Mouse (Mus musculus) liver, embryonic 11.5 days (tissue): ENCODE measurements around the gene Ankdd1b. TPM values are rescaled to one million over a fixed set of nuclear protein-coding genes. Genes with fewer than 3 reads are reported as not detected.

Experiments used
- ATAC-seq: fragments of 200-750 bp; cut with Nextera tagmentation; replicated peaks from 2 replicates; pipeline ENCODE4 v1.8.0; 2017; ENCODE audit warnings: moderate number of reproducible peaks, mild to moderate bottlenecking, moderate TSS enrichment, moderate library complexity; ENCODE audit not compliant: low FRiP score
- DNase-seq: peaks from one replicate; pipeline ENCODE4 v3.0.0-alpha.2; 2017; ENCODE audit warnings: low spot score
- H3K27ac ChIP-seq: fragments of 300-500 bp; sonication (generic); 2 replicates; pipeline ENCODE4 v1.5.1; 2014; ENCODE audit warnings: mild to moderate bottlenecking, low read depth, low read length, control low read depth
- H3K27me3 ChIP-seq: fragments of 300-500 bp; sonication (generic); replicated peaks from 2 replicates; pipeline ENCODE4 v1.6.1; 2014; ENCODE audit warnings: low read length, mixed read lengths; ENCODE audit not compliant: control insufficient read depth, insufficient read depth
- H3K36me3 ChIP-seq: fragments of 300-500 bp; sonication (generic); 2 replicates; pipeline ENCODE4 v1.6.1; 2014; ENCODE audit warnings: mild to moderate bottlenecking, low read length, moderate library complexity, mixed read lengths; ENCODE audit not compliant: control insufficient read depth, insufficient read depth
- H3K4me1 ChIP-seq: fragments of 300-500 bp; sonication (generic); replicated peaks from 2 replicates; pipeline ENCODE4 v1.6.1; 2014; ENCODE audit warnings: low read length, mixed read lengths; ENCODE audit not compliant: control insufficient read depth, insufficient read depth
- H3K4me2 ChIP-seq: fragments of 300-500 bp; sonication (generic); 2 replicates; pipeline ENCODE4 v1.6.1; 2014; ENCODE audit warnings: mild to moderate bottlenecking, control low read depth, moderate library complexity
- H3K4me3 ChIP-seq: fragments of 300-500 bp; sonication (generic); 2 replicates; pipeline ENCODE4 v1.5.1; 2014; ENCODE audit warnings: low read depth, low read length, control low read depth
- H3K9ac ChIP-seq: fragments of 300-500 bp; sonication (generic); 2 replicates; pipeline ENCODE4 v1.6.1; 2014; ENCODE audit warnings: low read depth, low read length, control low read depth
- H3K9me3 ChIP-seq: fragments of 300-500 bp; sonication (generic); 2 replicates; pipeline ENCODE4 v1.6.1; 2016; ENCODE audit warnings: low read length, inconsistent platforms, mixed read lengths; ENCODE audit not compliant: control insufficient read depth
- WGBS: fragments of 180-500 bp; shearing (Covaris S2); extraction: QIAGEN DNeasy Blood & Tissue Kit; methylation state at CpG from one replicate; pipeline ENCODE4 v1.1.7; 2014; 5-methylcytosine and 5-hydroxymethylcytosine counted together
- polyA plus RNA-seq: library from polyadenylated mRNA; unstranded; fragments of >200 nt; fragmentation: Nextera tagmentation; extraction: Ambion mirVana; gene quantifications from 2 replicates; pipeline ENCODE4 v1.2.1, GENCODE M21; 2014

Gene Ankdd1b
- polyA plus RNA-seq, 1 experiment from 2014 or later: 0.11 TPM

DNA sequence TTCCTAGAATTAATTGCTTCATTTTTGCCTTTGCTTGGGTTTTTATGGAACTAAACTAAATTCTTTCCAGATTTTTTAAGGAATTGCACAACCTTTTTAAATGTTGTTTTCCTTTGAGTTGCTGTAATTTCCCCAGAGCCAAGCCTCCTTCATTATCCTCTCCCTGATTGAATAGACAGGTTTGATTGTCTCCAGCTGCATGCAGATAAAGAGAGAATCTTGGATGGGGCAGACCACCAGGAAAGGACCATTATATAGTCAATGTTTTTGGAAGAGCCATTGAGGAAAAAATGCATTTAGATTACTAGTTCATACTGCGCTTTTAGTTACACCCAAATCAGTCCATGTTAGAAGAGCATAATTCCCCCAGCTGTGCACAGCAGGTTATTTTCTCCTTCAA, 62.2 kb downstream of the Ankdd1b start:
- no peak for ATAC-seq
- WGBS: 91% methylated on average over 1 of the region's 1 CpGs

DNA sequence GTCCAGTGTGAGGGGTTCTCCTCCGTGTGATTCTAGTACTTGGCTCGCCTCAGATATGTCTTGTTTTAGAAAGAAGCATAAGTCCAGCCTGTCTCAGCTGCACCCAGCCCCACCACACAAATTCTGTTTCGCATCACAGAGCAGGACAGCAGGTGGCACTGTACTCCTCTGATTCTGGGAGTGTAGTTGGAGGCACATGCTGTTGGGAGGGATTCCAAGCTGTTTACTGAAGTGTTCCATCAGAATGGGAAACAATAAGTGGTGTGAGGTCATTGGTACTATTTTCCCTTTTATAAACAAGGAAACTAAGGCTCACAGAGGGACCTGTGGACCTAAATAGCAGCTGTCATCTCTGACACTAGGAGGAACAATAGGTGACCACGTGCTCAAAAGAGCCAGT, 64.0 kb downstream of the Ankdd1b start:
- Histone ChIP-seq H3K27ac (no peak overlapping the region), H3K9me3 (no peaks in the 10 kb centered on the region), H3K4me3 (no peak overlapping the region), H3K9ac (no peak overlapping the region), H3K4me1 (no peaks in the 10 kb centered on the region), H3K27me3 (no peaks in the 10 kb centered on the region), H3K4me2 (no peak overlapping the region), H3K36me3 (peaks cover 37% of the 10 kb centered on the region)
- no peak for ATAC-seq
- no peak for DNase-seq
- 74% methylated on average over 4 of the region's 4 CpGs for WGBS

More for the DNA sequence above, 62.2 kb downstream of the Ankdd1b start:
- Histone ChIP-seq H3K4me3 (no peak overlapping the region), H3K27me3 (no peaks in the 10 kb centered on the region), H3K4me1 (no peaks in the 10 kb centered on the region), H3K9ac (no peak overlapping the region), H3K27ac (no peak overlapping the region), H3K9me3 (no peaks in the 10 kb centered on the region), H3K36me3 (peaks cover 28% of the 10 kb centered on the region), H3K4me2 (no peak overlapping the region)
- DNase-seq: no peak

DNA sequence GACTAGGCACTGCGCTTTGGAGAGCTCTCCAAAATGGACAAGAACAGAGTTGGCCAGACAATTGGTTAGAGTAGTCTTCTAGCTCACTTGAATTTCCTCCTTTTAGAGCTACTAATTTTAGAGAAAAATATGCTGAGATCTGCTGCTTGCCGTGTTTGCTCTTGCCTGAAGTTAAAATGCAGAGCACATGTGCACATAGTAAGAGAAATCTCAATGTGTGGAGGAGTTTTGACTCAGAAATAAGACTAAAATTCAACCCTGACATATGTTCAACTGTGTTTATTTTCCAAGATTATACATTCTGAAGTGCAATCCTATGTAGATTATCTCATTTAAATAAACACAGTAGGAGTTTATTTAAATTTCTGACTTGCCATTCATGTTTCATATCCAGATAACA, 65.5 kb downstream of the Ankdd1b start:
- Histone ChIP-seq H3K27me3 (no peaks in the 10 kb centered on the region), H3K4me2 (no peak overlapping the region), H3K9me3 (no peaks in the 10 kb centered on the region), H3K4me3 (no peak overlapping the region), H3K4me1 (no peaks in the 10 kb centered on the region), H3K9ac (no peak overlapping the region), H3K27ac (no peak overlapping the region), H3K36me3 (peaks cover 33% of the 10 kb centered on the region)
- ATAC-seq (no peak), DNase-seq (no peak)
- WGBS: 94% methylated on average over 2 of the region's 2 CpGs

DNA sequence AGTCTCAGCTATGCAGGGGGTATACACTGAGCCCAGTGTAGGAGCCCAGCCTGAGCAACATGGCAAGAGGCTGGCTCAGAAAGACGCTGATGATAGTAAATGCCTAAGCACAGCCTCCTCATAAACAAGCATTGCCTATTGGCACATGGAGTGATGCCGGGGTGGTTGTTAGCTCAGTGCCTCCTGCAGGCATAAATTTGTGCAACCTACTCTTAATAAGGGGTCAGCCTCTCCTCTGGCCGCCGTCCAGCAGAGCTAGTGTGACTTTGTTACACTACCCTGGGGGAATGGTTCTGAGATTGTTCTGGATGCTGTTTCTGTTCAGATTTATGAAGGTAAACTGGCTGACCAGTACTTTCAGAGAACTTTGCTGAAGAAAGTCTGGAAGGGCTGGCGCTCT, 69.7 kb downstream of the Ankdd1b start:
- Histone ChIP-seq H3K36me3 (peaks cover 41% of the 10 kb centered on the region), H3K27ac (no peak overlapping the region), H3K9me3 (no peaks in the 10 kb centered on the region), H3K4me2 (no peak overlapping the region), H3K4me3 (no peak overlapping the region), H3K9ac (no peak overlapping the region), H3K27me3 (no peaks in the 10 kb centered on the region), H3K4me1 (no peaks in the 10 kb centered on the region)
- WGBS: 95% methylated on average over 5 of the region's 5 CpGs
- DNase-seq: no peak
- ATAC-seq: no peak

DNA sequence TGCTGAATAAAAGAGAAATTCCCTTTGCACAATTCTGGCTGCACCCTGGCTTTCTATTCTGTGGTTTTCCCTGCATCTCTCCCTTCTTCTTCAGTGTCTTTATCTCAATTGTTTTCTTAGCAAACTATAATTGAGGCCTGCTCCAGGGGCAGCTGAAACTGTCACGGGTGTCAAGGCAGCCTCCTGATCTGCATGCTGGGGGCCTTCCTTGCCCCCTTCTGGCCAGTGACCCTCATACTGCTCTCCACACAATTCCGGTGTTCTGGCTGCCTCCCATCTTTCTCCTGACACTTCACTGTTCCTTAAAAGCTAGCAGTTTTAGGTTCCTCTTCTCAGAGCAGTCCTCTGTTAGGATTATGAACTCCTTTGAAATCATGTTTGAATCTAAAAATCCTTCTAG, 81.7 kb downstream of the Ankdd1b start:
- DNase-seq (no peak), ATAC-seq (no peak)
- 13% methylated on average over 2 of the region's 2 CpGs for WGBS
- Histone ChIP-seq H3K27ac (no peak overlapping the region), H3K4me2 (peak overlapping the region; percentile 80), H3K36me3 (peaks cover 14% of the 10 kb centered on the region; the same call in 1 of the 2 replicates), H3K27me3 (no peaks in the 10 kb centered on the region), H3K4me1 (peaks cover 6% of the 10 kb centered on the region), H3K9me3 (no peaks in the 10 kb centered on the region), H3K9ac (peak overlapping the region; percentile 54), H3K4me3 (peak overlapping the region; percentile 62)

DNA sequence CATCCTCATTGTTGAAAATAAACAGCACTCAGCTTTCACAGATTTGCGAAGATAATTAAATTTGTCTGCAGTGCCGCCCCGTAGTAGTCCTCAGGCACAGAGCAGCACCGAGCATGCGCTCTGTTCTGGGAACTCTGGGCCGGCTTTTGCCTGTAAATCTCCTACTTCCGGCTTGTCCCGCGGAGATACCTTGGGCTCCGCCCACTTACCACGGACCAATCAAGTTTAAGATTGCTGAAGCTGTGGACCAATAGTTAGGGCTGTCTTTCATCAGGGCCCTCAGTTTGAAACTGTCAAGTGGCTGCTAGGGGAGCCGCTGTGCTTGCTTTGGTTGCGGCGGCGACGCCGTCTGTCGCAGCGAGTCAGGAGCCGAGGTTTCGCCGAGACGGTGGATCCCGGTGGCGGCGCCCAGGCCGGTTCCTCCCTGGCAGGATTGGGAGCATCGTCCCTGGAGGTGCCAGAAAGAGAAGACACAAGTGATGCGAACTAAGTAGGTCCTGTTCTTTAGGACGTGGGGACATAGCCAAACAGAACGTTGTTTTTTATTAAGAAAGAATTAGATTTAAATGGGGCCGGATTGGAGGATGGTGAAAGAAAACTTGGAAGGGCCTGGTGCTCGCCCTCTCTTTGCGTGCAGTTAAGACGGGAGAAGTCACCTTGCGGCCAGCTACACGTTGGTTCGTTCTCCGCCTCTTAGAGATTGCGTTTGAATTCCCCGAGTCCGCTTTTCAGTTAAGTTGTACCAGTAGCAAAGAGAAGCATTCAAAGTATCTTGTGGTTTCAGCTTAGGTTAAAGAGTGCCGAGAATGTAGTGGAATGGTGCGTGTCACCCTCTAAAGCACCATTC, 82.7 kb downstream of the Ankdd1b start, which contains the start of gene Poc5:
Gene Poc5 (plus strand): TSS at position 253 of the 847 bp plus-strand sequence.
- no peaks in the 10 kb centered on the region for H3K27me3 ChIP-seq
- H3K9me3 ChIP-seq: no peaks in the 10 kb centered on the region
- no peak within 1 kb of the TSS for H3K27ac ChIP-seq
- WGBS: under 1% methylated on average over 44 of the region's 44 CpGs
- peak; percentile 92 for DNase-seq
- H3K4me3 ChIP-seq: peak within 1 kb of the TSS; percentile 62
- H3K4me1 ChIP-seq: peaks cover 6% of the 10 kb centered on the region
- peak; percentile 100 for ATAC-seq
- H3K36me3 ChIP-seq: peaks cover 9% of the 10 kb centered on the region; the same call in 1 of the 2 replicates
- H3K4me2 ChIP-seq: peak within 1 kb of the TSS; percentile 80
- peak within 1 kb of the TSS; percentile 54 for H3K9ac ChIP-seq

DNA sequence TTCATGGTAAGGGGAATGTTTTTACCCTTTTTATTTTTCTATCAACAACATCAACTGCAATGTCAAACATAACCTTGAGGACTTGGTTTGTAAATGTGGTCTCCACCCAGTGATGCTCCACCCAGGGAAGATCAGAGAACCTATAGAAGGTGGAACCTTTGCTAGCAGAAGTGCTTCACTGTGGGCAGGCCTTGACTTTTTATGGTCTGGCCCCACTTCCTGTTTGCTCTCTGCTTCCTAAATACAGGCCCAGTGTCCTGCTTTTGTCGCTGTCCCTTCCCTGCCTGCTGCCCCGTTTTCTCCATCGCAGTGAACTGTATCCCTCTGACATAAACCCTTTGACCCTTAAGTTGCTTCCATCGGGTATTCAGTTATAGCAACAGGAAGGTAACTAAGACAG, 93.1 kb downstream of the Ankdd1b start:
- ATAC-seq (no peak), DNase-seq (no peak)
- no peaks in the 10 kb centered on the region for H3K36me3 ChIP-seq
- no peaks in the 10 kb centered on the region for H3K9me3 ChIP-seq
- H3K27ac ChIP-seq: no peak overlapping the region
- H3K4me1 ChIP-seq: no peaks in the 10 kb centered on the region
- no peaks in the 10 kb centered on the region for H3K27me3 ChIP-seq
- WGBS: 56% methylated on average over 4 of the region's 4 CpGs
- no peak overlapping the region for H3K9ac ChIP-seq
- no peak overlapping the region for H3K4me2 ChIP-seq
- H3K4me3 ChIP-seq: no peak overlapping the region

DNA sequence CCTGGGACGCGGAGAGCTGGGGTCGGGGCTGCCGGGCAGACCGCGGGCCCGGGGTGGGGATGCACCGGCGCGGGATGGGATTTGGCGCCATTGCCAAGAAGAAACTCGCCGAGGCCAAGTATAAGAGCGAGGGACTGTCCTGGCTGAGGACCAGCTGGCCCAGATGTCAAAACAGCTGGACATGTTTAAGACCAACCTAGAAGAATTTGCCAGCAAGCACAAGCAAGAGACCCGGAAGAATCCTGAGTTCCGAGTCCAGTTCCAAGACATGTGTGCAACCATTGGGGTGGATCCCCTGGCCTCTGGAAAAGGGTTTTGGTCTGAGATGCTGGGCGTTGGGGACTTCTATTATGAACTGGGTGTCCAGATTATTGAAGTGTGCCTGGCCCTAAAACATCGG, 94.1 kb downstream of the Ankdd1b start:
- Histone ChIP-seq H3K27me3 (no peaks in the 10 kb centered on the region), H3K4me2 (no peak overlapping the region), H3K4me3 (no peak overlapping the region), H3K4me1 (no peaks in the 10 kb centered on the region), H3K36me3 (no peaks in the 10 kb centered on the region), H3K9me3 (no peaks in the 10 kb centered on the region), H3K9ac (no peak overlapping the region), H3K27ac (no peak overlapping the region)
- DNase-seq (no peak), ATAC-seq (no peak)
- WGBS: 89% methylated on average over 18 of the region's 18 CpGs

DNA sequence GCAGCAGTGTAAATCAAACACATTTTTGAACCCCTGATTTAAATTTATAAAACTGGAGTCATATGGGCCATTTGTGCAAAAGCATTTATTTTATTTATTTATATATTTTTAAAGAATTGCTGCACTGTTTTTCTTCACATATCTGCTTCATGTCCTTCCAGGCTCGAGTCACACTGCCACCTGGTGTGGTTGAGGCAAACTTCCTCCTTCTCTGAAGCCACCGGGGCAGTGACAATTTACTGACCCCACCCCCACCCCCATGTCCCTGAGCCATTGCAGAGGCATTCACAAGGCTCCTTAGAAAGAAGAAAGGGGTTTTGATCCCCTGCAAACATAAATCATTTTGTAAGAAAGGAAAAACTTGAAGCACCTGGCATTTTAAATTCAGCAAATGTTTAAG, 95.5 kb downstream of the Ankdd1b start:
- no peaks in the 10 kb centered on the region for H3K36me3 ChIP-seq
- no peak overlapping the region for H3K9ac ChIP-seq
- H3K9me3 ChIP-seq: no peaks in the 10 kb centered on the region
- no peak overlapping the region for H3K27ac ChIP-seq
- ATAC-seq: no peak
- no peaks in the 10 kb centered on the region for H3K4me1 ChIP-seq
- no peak overlapping the region for H3K4me2 ChIP-seq
- H3K4me3 ChIP-seq: no peak overlapping the region
- no peaks in the 10 kb centered on the region for H3K27me3 ChIP-seq
- no peak for DNase-seq
- 4% methylated on average over 2 of the region's 2 CpGs for WGBS
